Mouse (Mus musculus) CH12.LX (cell line): ENCODE measurements at regions not wholly inside any gene's neighbourhood (a gene's known extent, or its start where the extent isn't known, plus 50 kb on each side); places are given as distances from the start of the nearest gene placed in this dataset.

Source experiments
- CTCF ChIP-seq, 2 experiments: IDR thresholded peaks in 1 of 2; conservative IDR thresholded peaks in 1 of 2; 2 replicates each; pipeline ENCODE4 v1.5.1; 2011 to 2012; ENCODE audit warnings: low read depth in 2 of 2, low read length in 2 of 2, improper control_type of control experiment in 1 of 2, inconsistent platforms in 1 of 2, mild to moderate bottlenecking in 1 of 2, moderate library complexity in 1 of 2
- JUND ChIP-seq: conservative IDR thresholded peaks from 2 replicates; pipeline ENCODE4 v1.6.1; 2011; ENCODE audit warnings: low read depth, low read length, improper control_type of control experiment

DNA sequence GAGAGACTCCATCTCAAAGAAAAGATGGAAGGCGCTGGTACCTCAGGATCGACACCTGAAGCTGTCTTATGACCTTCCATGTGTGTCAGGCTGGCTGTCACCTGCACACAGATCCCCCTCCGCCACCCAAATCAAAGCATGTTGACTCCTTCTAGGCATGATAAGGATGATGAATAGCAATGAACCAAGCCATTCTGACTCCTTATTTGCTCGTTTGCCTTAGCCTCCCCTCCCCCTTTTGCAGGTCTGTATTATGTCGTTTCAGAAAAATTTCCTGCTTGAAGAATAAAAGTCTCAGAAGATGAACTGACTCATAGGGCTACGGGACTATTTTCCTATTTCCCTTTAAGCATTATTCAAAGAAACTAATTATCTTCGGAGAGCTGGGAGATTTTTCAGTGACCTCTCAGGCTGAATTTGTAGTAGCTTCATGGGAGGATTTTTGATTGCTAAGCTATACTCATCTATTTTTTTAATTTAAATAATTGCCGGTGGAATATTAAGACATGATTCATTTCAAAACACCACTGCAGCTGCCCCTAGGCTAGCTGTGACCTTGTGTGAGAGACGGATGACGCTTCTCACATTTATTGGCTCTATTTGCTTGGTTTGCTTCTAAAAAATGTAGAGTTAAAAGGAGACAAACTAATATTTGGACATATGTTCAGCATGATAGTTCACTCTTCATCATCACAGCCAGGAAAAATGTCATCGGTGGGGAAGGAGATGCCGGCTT lies 72.4 kb upstream of the Zc3h12c start:
- TF ChIP-seq JUND = no peak
- no peak for TF ChIP-seq CTCF (conservative IDR thresholded peaks at IDR 0.05 in 1 of 2, IDR thresholded peaks at IDR 0.05 in 1 of 2; ENCODE audit: low read depth in 2 of 2, low read length in 2 of 2)
